Mouse (Mus musculus): ENCODE measurements around the gene Tubb2a.

The Tubb2a gene

DNA sequence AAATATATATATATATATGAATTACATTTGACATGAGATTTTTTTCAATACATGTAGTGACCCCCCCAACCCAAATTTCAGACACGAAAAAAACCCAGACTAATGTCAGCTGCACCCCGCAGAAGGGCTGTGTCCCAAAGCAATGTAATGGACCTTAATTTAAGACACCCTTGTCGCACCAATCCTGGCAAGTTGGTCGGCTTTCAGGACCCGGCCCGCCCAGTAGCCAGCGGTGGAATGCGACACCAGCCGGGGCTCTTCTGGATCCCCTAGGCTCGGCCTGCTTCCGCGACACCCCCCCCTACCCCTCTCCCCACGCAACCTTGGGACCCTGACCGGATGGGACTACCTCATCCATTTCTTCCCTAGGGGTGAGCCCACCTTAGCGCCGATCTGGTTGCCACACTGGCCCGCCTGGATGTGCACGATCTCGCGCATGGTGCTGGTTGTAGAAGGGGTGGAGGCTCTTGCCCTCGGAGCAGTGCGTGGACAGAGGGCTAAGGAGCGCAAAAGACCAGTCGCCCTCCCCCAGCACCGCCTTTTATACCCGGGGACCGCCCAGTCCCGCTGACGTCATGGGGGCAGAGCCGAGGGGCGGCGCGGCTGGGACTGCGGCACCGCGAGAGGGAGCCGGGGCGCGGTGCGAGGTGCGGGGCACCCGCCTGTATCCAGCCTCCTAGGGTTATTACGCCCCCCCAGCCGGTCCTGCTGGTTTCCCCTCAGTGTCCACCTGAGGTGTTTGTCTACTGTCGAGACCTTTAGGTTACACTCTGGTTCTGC, at the start of gene Tubb2a:
Gene Tubb2a (minus strand): TSS at position 516 of the 780 bp plus-strand sequence.
- DNase-seq (ENCODE audit: low read depth), result peak; percentile 70

DNA sequence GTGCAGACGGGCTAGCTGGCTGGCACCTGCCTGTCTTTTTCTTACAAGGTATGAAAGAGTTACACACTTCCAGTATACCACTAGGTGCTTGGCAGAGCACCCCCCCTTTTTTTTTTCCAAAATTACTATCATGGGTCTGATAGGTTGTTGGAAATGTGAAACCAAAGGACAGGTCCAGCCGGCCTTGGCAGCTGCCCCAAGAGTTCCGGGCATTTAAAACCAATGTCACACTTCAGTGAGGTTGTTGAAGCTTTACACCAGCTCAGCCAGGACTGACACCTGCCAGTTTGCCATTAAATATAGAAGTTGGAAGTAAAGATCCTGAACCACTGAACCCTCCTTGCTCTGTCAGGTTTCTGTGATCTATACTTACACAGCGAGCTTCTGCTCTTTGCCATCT, 47.9 kb upstream of the Tubb2a start:
- no peak for DNase-seq (ENCODE audit: low read depth)

DNA sequence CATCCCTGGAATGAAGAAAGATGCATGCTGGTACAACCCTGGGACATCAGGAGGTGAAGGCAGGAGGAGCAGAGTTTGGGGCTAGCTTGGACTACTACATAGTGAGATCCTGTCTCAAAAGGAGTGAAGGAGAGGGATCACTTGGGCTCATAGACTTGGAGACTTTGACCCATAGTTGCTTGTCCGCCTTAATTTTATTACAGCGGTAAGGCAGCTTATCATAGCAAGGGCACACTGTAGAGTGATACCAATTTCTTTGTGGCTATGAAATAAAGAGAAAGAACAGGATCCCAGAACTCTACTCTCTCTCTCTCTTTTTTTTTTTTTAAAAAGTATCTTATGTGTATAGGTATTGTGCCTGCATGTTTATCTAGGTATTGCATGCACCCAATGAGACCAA, 42.7 kb upstream of the Tubb2a start:
- DNase-seq (ENCODE audit: low read depth), result no peak

DNA sequence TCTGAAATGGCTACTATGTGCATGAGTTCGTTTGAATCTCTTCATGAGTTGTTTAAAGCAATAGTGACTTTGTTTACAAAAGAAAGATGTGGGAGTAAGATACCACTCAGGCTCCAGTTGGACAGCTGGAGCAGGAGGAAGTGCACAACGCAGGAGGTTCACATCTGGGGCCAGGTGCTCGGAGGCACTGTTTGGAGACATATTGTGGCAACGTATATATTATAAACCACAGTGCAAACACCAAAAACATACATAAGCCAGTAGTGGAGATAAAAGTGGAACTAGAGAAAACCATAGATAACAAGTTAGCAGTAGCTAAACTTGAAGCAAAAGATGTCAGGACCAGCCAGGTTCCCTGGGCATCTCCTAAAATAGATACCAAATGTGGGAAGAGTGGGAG, 41.6 kb upstream of the Tubb2a start:
- DNase-seq (ENCODE audit: low read depth), result no peak

DNA sequence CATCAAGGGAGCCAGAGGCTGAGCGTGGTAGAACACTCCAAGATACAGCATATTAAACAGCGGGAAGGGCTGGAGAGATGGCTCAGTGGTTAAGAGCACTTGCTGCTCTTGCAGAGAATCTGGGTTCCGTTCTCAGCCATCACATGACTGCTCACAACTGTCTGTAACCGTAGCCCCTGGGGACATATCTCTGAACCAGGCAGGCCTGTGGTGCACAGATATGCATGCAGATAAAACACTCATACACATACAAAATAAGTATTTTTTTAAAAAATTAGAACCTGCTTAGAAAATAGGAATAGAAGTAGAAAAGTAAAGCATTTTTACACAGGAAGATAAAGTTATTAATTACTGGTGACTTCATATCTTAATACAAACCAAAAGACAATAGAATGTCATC, 41.0 kb upstream of the Tubb2a start:
- no peak for DNase-seq (ENCODE audit: low read depth)

DNA sequence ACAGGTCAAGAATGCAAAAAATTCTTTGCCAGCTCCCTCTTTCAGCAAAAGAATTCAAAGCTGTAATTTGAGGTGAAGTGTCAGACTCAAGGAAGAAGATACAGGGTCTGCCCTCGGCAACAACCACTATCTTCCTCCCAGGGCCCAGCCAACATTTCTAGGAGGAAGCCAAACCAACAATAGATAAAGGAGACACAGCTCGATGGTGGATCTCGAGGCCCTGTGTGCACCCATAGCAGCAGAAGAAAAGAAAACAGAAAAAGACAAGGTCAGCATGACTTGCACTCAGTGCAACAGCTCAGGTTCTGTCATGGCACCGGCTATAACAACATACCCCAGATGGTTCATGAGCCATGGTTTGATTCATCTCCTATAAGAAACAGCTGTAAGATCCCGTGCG, 38.7 kb upstream of the Tubb2a start:
- no peak for DNase-seq (ENCODE audit: low read depth)

DNA sequence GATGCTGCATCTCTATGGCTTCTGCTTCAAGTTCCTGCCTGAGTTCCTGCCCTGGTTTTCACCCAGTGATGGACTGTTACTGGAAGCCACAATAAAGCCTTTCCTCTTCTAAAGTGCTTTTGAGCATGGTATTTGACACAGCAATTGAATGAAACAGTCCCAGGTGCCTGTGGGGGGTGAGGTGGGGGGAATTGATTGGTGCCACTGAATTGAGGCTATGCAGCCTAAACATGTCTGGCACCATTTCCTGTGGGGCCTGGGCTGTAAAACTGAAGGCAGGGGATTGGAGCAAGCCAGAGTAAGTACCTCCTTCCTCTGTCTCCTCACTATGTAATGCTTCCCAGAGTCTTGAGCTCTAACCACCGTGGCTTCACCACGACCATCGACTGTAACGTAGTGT, 36.8 kb upstream of the Tubb2a start:
- DNase-seq (ENCODE audit: low read depth), result no peak

DNA sequence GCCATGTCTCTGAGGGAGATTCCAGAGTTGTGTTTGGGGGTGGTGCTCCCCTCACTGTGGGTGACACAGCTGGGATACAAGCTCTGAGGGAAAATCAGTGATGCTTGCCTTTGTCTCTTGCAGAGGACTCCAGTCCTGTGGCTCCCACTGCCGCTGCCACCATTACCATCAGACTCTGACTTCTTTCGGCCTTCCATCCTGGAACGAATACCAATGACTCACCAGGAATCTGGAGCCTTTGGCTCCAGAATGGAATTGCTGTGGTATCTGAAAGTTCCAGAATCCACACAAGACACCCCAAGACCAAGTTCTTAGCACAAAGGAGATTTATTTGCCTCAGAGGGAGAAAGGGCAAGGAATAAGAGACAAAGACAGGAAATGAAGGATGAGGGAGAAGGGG, 35.3 kb upstream of the Tubb2a start:
- no peak for DNase-seq (ENCODE audit: low read depth)

DNA sequence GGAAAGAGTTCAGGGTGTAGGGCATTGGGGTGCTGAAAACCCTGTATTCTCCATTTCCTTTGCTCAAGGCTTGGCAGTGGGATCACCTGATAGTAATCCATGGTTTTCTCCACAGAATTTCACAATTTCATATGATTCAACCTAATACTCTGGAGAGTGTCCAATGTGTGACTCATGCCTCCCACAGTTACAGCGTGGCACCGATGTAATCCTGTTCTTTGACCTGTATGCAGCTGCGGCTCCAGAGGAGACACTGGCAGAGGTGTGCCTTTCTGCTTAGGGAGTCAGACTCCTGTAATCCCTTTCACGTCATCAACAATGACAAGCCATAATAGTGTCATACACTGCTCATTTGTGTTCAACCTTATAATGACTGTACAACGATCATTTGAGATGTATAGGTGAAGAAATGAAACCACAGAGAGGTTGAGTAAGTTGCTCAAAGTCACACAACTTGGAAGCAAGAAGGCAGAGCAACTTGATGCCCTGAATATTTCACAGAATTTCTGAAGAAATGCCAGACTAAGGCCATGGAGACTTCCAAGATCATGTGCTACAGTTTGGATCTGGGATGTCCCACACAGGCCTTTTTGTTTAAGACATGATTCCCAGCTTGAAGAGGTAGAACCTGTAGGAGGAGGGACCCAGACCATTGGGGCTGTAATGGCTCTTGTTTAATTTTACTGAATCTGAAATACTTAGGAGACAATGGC, 34.7 kb upstream of the Tubb2a start:
- DNase-seq (ENCODE audit: low read depth), result no peak

DNA sequence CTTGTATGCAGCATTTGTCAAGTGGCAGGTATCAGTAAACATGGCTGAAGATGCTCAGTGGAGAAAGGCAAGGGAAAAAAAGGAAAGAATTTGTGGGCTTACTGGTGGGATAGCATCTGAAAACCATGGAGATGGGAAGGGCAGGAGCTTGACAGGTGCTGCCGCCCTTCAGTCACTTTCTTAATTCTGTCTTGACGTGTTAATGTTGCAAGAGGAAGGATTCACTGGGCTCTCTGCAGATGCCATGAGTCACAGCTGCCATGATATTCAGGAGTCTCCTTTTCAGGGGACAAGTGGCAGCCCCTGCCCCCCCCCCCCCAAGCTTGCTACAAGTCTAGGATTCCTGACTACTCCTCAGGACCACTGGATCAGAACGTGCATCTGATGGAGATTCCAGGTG, 34.1 kb upstream of the Tubb2a start:
- no peak for DNase-seq (ENCODE audit: low read depth)

DNA sequence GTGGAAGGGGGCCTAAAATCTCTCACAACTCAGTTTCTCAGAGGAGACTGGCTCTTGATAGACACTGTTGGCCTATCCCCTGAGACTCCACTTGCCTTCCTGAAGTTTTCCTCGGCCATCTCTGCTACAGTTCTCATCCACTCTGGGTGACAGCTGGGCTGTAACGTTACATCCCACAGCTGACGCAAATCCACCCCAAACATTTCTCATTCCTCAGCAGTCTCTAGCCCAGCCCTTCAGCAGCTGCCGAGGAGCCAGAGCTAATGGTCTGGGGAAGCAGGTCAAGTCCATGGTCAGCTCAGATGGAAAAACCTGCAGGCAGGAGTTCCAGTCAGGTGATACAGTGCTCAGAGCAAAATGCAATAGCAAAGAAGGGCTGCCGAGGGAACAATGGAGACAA, 33.2 kb upstream of the Tubb2a start:
- DNase-seq (ENCODE audit: low read depth), result no peak

DNA sequence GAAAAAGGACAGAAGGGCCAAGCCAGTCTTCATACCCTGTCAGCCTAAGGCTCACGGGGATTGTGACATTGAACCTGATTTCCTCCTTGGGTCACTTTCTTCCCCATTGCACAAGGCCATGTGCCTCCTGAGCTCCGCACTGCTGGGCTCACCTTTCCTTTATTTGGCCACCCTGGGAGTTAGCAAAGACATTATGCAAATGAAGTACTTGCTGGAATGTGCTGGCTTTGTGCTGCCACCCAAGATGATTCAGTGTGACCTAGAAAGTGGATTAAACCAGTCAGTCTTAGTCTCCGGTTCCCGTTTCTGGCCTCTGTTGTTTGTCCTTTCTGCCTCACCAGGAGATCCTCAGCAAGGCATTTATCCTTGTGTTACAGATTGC, 31.9 kb upstream of the Tubb2a start:
- DNase-seq (ENCODE audit: low read depth), result no peak

DNA sequence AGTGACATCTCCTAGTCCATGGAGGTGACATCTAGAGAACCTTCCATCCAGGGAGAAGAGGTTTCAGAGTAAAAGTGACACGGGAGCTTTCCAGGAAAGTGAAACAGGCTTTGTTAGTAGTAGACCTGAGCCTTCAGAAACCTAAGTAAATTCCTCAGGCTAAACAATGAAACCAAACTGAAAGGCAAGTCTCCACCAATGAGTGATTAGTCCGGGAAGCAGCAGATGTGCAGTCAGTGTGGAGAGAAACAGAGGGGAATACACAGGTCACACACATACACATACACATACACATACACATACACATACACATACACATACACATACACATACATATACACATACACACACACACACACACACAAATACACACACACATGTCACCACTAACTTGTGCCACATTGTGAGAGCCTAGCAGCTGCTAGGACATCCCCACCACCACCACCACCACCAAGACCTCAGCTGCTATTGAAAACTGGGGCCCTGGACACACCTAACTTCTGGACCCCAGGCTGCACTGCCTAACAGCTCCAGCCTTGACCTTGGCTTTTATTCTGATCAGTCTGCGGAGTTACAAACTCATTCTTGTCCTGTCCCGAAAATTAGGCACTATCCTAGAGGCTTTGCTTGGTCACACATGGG, 31.3 kb upstream of the Tubb2a start:
- DNase-seq (ENCODE audit: low read depth), result no peak

DNA sequence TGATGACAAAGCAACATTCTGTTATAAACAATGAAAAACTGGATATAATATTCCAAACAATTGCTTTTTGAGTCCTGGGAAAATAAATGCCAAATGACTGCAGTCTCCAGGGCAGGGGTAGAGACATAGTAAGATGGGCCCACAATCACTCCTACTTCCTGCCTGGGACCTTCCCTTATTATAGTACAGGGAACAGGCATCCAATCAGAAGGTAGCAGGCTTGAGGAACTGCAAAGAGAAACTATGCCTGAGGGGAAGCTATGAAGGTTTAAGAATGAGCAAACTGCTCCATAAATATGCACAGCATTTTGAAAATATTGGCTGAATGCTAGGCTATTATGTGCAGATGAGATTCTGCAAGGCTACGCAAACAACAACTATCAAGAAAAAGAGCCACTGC, 29.2 kb upstream of the Tubb2a start:
- DNase-seq (ENCODE audit: low read depth), result no peak

DNA sequence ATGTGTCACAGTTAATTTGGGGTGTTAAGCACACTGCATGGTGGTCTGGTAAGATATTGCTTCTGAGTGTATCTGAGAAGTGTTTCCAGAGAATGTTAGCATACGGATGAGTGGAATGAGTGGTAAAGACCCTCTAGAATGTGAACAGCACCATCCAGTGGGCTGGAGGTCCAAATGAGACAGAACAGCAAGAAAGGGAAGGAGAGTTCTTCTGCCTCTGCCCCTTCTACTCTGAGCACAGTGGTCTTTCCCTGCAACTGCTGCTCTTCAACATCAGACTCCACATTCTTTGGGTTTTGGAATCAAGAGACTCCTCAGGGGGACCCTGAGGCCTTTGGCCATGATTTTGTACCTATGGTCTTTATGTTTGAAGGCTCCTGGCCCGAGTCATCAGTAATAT, 28.4 kb upstream of the Tubb2a start:
- no peak for DNase-seq (ENCODE audit: low read depth)

DNA sequence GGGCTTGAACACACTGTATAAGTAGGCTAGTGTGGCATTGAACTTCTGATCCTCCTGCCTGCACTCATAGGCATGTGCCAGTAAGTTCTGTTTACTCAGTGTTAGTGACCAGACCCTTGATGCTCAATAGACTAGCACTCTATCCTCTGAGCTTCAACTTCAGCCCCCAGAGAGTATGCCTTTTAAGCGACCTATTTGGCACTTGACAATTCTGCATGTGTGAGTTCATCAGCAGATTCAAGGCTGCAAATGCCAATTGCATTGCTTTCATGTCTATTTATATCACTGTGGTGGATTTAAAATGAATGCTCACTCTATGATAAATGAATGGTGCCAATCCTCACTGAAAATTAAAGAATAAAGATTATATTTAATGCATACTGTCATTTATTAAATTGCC, 27.6 kb upstream of the Tubb2a start:
- no peak for DNase-seq (ENCODE audit: low read depth)

DNA sequence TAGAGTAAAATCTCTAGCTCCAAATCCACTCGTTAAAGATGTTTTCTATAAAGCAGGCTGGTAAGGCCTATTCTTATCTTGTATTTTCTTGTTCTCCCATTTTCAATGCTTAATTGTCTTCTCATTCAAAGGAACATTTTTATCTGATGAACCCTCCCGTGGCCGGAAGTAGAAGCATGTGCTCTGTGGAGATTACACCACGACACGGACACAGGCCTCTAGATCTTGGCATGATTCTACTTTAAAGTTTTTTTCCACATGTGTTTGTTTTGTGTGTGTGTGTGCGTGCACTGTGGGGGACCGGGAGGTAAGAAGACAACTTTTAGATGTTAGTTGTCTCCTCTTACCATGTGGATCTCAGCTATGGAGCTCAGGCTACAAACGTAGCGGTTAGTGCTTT, 24.1 kb upstream of the Tubb2a start:
- no peak for DNase-seq (ENCODE audit: low read depth)

DNA sequence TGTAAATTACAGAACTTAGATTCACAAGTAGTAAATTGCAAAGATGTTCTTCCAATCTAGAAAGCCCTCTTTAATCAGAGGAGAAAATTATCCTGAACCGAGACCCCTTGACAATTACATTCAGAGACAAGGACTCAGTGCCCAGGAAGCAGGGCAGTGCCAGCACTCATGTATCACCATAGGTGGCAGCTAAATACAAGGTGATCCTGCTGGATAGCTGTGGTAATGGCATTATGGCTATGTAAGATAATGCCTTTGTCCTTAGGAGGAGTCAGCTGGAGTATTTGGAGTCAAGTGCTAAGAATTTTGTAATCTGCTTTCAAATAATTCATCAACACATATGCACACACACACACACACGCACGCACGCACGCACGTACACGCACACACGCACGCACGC, 23.4 kb upstream of the Tubb2a start:
- DNase-seq (ENCODE audit: low read depth), result no peak

DNA sequence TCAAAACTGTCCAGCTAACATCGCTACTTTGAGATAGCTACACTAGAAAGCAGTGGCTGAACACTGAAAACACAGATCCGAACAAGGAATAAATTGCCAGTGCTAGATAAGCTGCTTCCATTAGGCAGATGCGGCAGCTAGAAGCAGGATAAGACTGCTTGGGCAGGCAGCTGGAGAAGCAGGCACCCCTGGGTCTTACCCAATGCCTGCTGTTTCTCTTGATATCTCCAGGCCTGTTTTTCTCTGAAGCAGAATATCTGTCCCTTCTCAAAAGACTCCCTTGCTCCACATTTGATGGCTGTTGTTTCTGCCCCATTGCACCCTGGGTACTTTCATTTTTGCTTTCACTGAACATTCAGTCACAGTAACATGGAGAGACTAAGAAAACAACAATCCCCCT, 22.9 kb upstream of the Tubb2a start:
- DNase-seq (ENCODE audit: low read depth), result no peak

DNA sequence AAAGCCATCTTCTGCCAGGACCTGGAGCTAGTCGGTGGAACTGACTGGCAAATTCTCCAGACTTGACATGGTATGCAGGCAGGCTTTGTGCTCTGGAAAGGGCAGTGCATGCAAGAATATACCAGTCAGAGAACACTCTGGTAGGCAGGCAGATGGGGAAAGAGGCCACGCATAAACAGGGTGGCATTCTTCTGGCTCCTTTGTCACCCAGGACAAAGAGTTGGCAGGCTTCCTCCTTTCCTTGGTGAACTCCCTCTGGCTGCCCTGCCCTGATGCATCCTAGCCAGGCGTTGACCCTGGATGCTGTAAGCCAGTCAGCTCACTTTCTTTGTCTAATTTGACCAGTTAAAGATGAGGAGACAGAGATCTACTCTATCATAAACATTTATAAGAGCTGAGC, 19.3 kb upstream of the Tubb2a start:
- DNase-seq (ENCODE audit: low read depth), result no peak

DNA sequence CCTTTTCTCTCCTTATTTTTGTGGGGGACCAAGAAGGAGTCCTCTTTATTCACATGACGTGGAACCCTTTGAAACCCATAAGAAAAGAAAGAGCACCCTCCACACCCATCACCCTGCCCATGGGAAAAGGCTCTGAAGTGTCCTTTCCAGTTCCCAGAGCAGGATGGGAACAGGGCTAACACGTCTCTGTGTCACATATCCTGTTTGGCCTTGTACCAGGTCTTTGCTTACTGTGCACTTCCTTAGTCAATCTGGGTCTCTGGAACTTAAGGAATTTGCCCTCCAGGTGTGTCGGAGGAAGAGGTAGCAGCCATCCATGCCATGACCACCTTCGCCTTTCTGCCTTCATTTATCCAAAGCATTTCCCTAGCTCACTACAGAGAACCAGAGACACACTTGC, 18.6 kb upstream of the Tubb2a start:
- no peak for DNase-seq (ENCODE audit: low read depth)

DNA sequence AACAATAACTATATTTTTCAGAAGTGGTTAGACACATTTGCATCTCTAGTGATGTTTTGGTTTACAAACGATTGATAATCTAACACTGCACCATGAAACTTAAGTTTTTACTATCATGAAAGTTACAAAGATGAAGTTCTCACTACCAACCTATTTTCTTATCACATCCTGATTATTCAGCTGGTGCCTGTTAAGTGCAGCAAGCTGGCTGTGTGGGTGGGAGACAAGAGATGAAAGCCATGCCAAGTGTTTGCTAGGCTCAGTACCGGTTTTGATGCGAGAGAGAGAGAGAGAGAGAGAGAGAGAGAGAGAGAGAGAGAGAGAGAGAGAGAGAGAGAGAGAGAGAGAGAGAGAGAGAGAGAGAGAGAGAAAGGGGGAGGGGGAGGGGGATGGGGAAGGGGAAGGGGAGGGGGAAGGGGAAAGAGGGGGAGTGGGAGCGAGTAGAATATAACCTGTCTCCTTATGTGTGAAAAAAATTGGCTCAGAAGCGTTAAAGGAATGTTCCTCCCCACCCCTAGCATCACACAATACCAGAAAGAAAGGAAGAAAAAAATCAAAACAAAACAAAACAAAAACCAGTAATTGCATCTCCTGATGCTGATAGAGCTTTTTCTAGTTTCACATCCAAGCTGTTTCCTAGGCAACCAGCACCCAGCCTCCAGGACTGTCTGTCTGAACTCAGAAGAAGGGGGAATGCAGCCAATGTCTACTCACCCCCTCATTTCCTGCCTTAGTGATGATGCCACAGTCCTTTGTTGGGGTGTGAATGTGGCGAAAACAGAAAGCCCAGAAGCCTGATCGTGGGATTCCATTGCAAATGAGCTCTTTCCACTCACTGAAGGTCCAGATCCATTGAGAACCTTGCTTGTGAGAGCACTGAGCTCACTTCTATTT, 18.0 kb upstream of the Tubb2a start:
- DNase-seq (ENCODE audit: low read depth), result no peak
